Mouse (Mus musculus) embryonic facial prominence, embryonic 11.5 days (tissue): ENCODE measurements at regions not wholly inside any gene's neighbourhood (a gene's known extent, or its start where the extent isn't known, plus 50 kb on each side); places are given as distances from the start of the nearest gene placed in this dataset.

Experiments
- ATAC-seq: fragments of 200-750 bp; cut with Nextera tagmentation; replicated peaks from 2 replicates; pipeline ENCODE4 v1.8.0; 2017; ENCODE audit warnings: low read depth; ENCODE audit not compliant: insufficient number of reproducible peaks, low FRiP score, low TSS enrichment
- DNase-seq: peaks from one replicate; pipeline ENCODE4 v3.0.0-alpha.2; 2015; ENCODE audit warnings: low spot score
- H3K27ac ChIP-seq: fragments of 300-500 bp; sonication (generic); replicated peaks from 2 replicates; pipeline ENCODE4 v1.5.1; 2014; ENCODE audit warnings: mild to moderate bottlenecking, low read depth, low read length, control low read depth
- H3K27me3 ChIP-seq: fragments of 300-500 bp; sonication (generic); 2 replicates; pipeline ENCODE4 v1.6.1; 2014; ENCODE audit warnings: mild to moderate bottlenecking, low read length, moderate library complexity, mixed read lengths; ENCODE audit not compliant: control insufficient read depth, insufficient read depth
- H3K36me3 ChIP-seq: fragments of 300-500 bp; sonication (generic); replicated peaks from 2 replicates; pipeline ENCODE4 v1.6.1; 2014; ENCODE audit warnings: low read depth, mild to moderate bottlenecking, low read length, moderate library complexity, mixed read lengths; ENCODE audit not compliant: control insufficient read depth, insufficient read depth
- H3K4me1 ChIP-seq: fragments of 300-500 bp; sonication (generic); 2 replicates; pipeline ENCODE4 v1.6.1; 2014; ENCODE audit warnings: low read length, mixed read lengths; ENCODE audit not compliant: control insufficient read depth, insufficient read depth
- H3K4me2 ChIP-seq: fragments of 300-500 bp; sonication (generic); 2 replicates; pipeline ENCODE4 v1.6.1; 2014; ENCODE audit warnings: low read depth, mild to moderate bottlenecking, control low read depth, low read length, moderate library complexity
- H3K4me3 ChIP-seq: fragments of 300-500 bp; sonication (generic); 2 replicates; pipeline ENCODE4 v1.5.1; 2014; ENCODE audit warnings: low read depth, low read length, control low read depth
- H3K9ac ChIP-seq: fragments of 300-500 bp; sonication (generic); replicated peaks from 2 replicates; pipeline ENCODE4 v1.6.1; 2014; ENCODE audit warnings: mild to moderate bottlenecking, control low read depth, low read length
- H3K9me3 ChIP-seq: fragments of 300-500 bp; sonication (generic); replicated peaks from 2 replicates; pipeline ENCODE4 v1.6.1; 2016; ENCODE audit warnings: mild to moderate bottlenecking, low read length, inconsistent platforms, mixed read lengths; ENCODE audit not compliant: control insufficient read depth
- WGBS: fragments of 180-500 bp; shearing (Covaris S2); extraction: QIAGEN DNeasy Blood & Tissue Kit; methylation state at CpG from one replicate; pipeline ENCODE4 v1.1.7; 2014; 5-methylcytosine and 5-hydroxymethylcytosine counted together

GRCm38 (mm10) chr13:60012046-60012813, 164.9 kb downstream of the Gas1 start:
- no peaks in the 10 kb centered on the region for H3K36me3 ChIP-seq
- DNase-seq = no peak
- H3K4me2 ChIP-seq = no peak overlapping the region
- no peak overlapping the region for H3K27ac ChIP-seq
- no peaks in the 10 kb centered on the region for H3K9me3 ChIP-seq
- no peaks in the 10 kb centered on the region for H3K27me3 ChIP-seq
- no peak; the same call in 1 of the 2 replicates for ATAC-seq
- H3K9ac ChIP-seq = no peak overlapping the region; the same call in 1 of the 2 replicates
- H3K4me1 ChIP-seq = no peaks in the 10 kb centered on the region
- no peak overlapping the region for H3K4me3 ChIP-seq
- WGBS = 71% methylated on average over 16 of the region's 16 CpGs

GRCm38 (mm10) chr13:60011092-60011491, 166.1 kb downstream of the Gas1 start:
- Histone ChIP-seq H3K27me3 (no peaks in the 10 kb centered on the region), H3K27ac (no peak overlapping the region), H3K9ac (no peak overlapping the region), H3K4me1 (no peaks in the 10 kb centered on the region), H3K4me3 (no peak overlapping the region), H3K9me3 (no peaks in the 10 kb centered on the region), H3K36me3 (no peaks in the 10 kb centered on the region), H3K4me2 (no peak overlapping the region)
- WGBS = 80% methylated on average over 2 of the region's 2 CpGs
- ATAC-seq = no peak
- no peak for DNase-seq

- DNase-seq (no peak), ATAC-seq (no peak)
- Histone ChIP-seq H3K4me3 (no peak overlapping the region), H3K27ac (no peak overlapping the region), H3K36me3 (no peaks in the 10 kb centered on the region), H3K27me3 (no peaks in the 10 kb centered on the region), H3K4me1 (no peaks in the 10 kb centered on the region), H3K9me3 (no peaks in the 10 kb centered on the region), H3K9ac (no peak overlapping the region), H3K4me2 (no peak overlapping the region)
- 57% methylated on average over 7 of the region's 7 CpGs for WGBS
Measured at GRCm38 (mm10) chr13:60007593-60007992, 169.6 kb downstream of the Gas1 start.

- no peak overlapping the region for H3K27ac ChIP-seq
- no peak for ATAC-seq
- H3K4me3 ChIP-seq = no peak overlapping the region
- H3K4me2 ChIP-seq = no peak overlapping the region
- H3K9ac ChIP-seq = no peak overlapping the region
- H3K4me1 ChIP-seq = no peaks in the 10 kb centered on the region
- no peaks in the 10 kb centered on the region for H3K36me3 ChIP-seq
- DNase-seq = no peak
- no peaks in the 10 kb centered on the region for H3K9me3 ChIP-seq
- no peaks in the 10 kb centered on the region for H3K27me3 ChIP-seq
- 82% methylated on average over 4 of the region's 4 CpGs for WGBS
Measured at GRCm38 (mm10) chr13:60007031-60007430, 170.1 kb downstream of the Gas1 start.

GRCm38 (mm10) chr13:60004611-60005010, 172.6 kb downstream of the Gas1 start:
- WGBS = 88% methylated on average over 2 of the region's 2 CpGs

GRCm38 (mm10) chr13:60002098-60002497, 175.1 kb downstream of the Gas1 start:
- no peak for DNase-seq
- ATAC-seq = no peak
- Histone ChIP-seq H3K4me3 (no peak overlapping the region), H3K27ac (no peak overlapping the region), H3K36me3 (no peaks in the 10 kb centered on the region), H3K9me3 (no peaks in the 10 kb centered on the region), H3K4me1 (no peaks in the 10 kb centered on the region), H3K9ac (no peak overlapping the region), H3K4me2 (no peak overlapping the region), H3K27me3 (no peaks in the 10 kb centered on the region)
- WGBS = 79% methylated on average over 8 of the region's 8 CpGs

More at GRCm38 (mm10) chr13:60004611-60005010, 172.6 kb downstream of the Gas1 start:
- Histone ChIP-seq H3K36me3 (no peaks in the 10 kb centered on the region), H3K27me3 (no peaks in the 10 kb centered on the region), H3K27ac (no peak overlapping the region), H3K9me3 (no peaks in the 10 kb centered on the region), H3K4me2 (no peak overlapping the region), H3K9ac (no peak overlapping the region), H3K4me3 (no peak overlapping the region), H3K4me1 (no peaks in the 10 kb centered on the region)
- DNase-seq = no peak
- no peak for ATAC-seq

GRCm38 (mm10) chr13:60001637-60002036, 175.5 kb downstream of the Gas1 start:
- H3K9ac ChIP-seq = no peak overlapping the region
- 36% methylated on average over 4 of the region's 4 CpGs for WGBS

GRCm38 (mm10) chr13:60000618-60001347, 176.4 kb downstream of the Gas1 start:
- Histone ChIP-seq H3K4me1 (no peaks in the 10 kb centered on the region), H3K9me3 (no peaks in the 10 kb centered on the region), H3K27ac (no peak overlapping the region; the same call in 1 of the 2 replicates), H3K9ac (no peak overlapping the region), H3K4me2 (no peak overlapping the region), H3K36me3 (no peaks in the 10 kb centered on the region), H3K4me3 (no peak overlapping the region), H3K27me3 (no peaks in the 10 kb centered on the region)
- 54% methylated on average over 8 of the region's 8 CpGs for WGBS
- DNase-seq (peak; percentile 53), ATAC-seq (no peak)

More at GRCm38 (mm10) chr13:60001637-60002036, 175.5 kb downstream of the Gas1 start:
- no peaks in the 10 kb centered on the region for H3K27me3 ChIP-seq
- DNase-seq (no peak), ATAC-seq (no peak)
- H3K36me3 ChIP-seq = no peaks in the 10 kb centered on the region
- no peak overlapping the region for H3K27ac ChIP-seq
- no peak overlapping the region for H3K4me3 ChIP-seq
- H3K4me1 ChIP-seq = no peaks in the 10 kb centered on the region
- H3K9me3 ChIP-seq = no peaks in the 10 kb centered on the region
- H3K4me2 ChIP-seq = no peak overlapping the region
